Mouse (Mus musculus) kidney, postnatal 0 days (tissue): Measurements from ENCODE around the gene Olfr819. TPM values are rescaled to one million over a fixed set of nuclear protein-coding genes. Genes with fewer than 3 reads are reported as not detected.

Source experiments
- ATAC-seq: fragments of 200-750 bp; cut with Nextera tagmentation; replicated peaks from 2 replicates; pipeline ENCODE4 v1.8.0; 2017; ENCODE audit warnings: low read depth, moderate number of reproducible peaks, moderate TSS enrichment, moderate library complexity; ENCODE audit not compliant: low FRiP score
- DNase-seq: peaks from one replicate; pipeline ENCODE4 v3.0.0-alpha.2; 2016; ENCODE audit warnings: low spot score
- H3K27ac ChIP-seq: fragments of 300-500 bp; sonication (generic); 2 replicates; pipeline ENCODE4 v1.5.1; 2014; ENCODE audit warnings: mild to moderate bottlenecking
- H3K27me3 ChIP-seq: fragments of 300-500 bp; sonication (generic); 2 replicates; pipeline ENCODE4 v1.6.1; 2014; ENCODE audit warnings: low read length, mixed read lengths; ENCODE audit not compliant: insufficient read depth
- H3K36me3 ChIP-seq: fragments of 300-500 bp; sonication (generic); 2 replicates; pipeline ENCODE4 v1.6.1; 2014; ENCODE audit warnings: low read length, mixed read lengths; ENCODE audit not compliant: insufficient read depth
- H3K4me1 ChIP-seq: fragments of 300-500 bp; sonication (generic); replicated peaks from 2 replicates; pipeline ENCODE4 v1.6.1; 2014; ENCODE audit warnings: antibody characterized with exemption, low read length, mixed read lengths; ENCODE audit not compliant: insufficient read depth
- H3K4me2 ChIP-seq: fragments of 300-500 bp; sonication (generic); 2 replicates; pipeline ENCODE4 v1.6.1; 2014; ENCODE audit warnings: mild to moderate bottlenecking, low read length, moderate library complexity, mixed read lengths
- H3K4me3 ChIP-seq: fragments of 300-500 bp; sonication (generic); replicated peaks from 2 replicates; pipeline ENCODE4 v1.5.1; 2014; ENCODE audit warnings: low read depth, low read length
- H3K9ac ChIP-seq: fragments of 300-500 bp; sonication (generic); 2 replicates; pipeline ENCODE4 v1.6.1; 2014; ENCODE audit warnings: low read depth, low read length
- H3K9me3 ChIP-seq: fragments of 300-500 bp; sonication (generic); replicated peaks from 2 replicates; pipeline ENCODE4 v1.6.1; 2016; ENCODE audit warnings: low read length, inconsistent platforms, mixed read lengths
- CTCF ChIP-seq: IDR thresholded peaks from 2 replicates; pipeline ENCODE4 v1.5.1; 2016; ENCODE audit warnings: antibody characterized with exemption, low read depth, mild to moderate bottlenecking, moderate library complexity
- WGBS: fragments of 180-500 bp; shearing (Covaris S2); extraction: QIAGEN DNeasy Blood & Tissue Kit; methylation state at CpG from one replicate; pipeline ENCODE4 v1.1.7; 2014; 5-methylcytosine and 5-hydroxymethylcytosine counted together
- polyA plus RNA-seq: library from polyadenylated mRNA; unstranded; fragments of >200 nt; fragmentation: Nextera tagmentation; extraction: Ambion mirVana; gene quantifications from 2 replicates; pipeline ENCODE4 v1.2.1, GENCODE M21; 2015

The Olfr819 gene
- polyA plus RNA-seq, 1 experiment from 2014 or later = not detected

DNA sequence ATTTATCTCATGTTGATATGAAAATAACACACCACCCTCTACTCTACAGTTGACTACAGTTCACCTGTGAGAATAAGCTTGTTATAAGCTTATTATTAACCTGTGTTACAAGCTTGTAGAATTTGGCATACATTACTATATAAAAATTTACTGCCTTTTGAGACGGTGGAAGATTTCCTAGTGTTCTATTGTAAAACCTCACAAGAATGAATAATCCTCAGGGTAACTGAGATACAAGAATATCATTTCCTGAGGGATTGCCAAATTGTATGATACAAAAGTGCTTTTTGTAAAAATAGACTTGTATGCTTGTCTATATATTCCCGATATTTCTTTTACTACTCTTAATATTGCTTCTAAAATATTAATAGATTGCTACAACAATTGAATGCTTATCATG, 18.1 kb downstream of the Olfr819 start, which contains the start of gene Olfr818:
Gene Olfr818, minus strand, starts transcription at position 101 of the 400 bp plus-strand sequence.
- Histone ChIP-seq H3K36me3 (no peaks in the 10 kb centered on the region), H3K4me2 (no peak within 1 kb of the TSS), H3K9ac (no peak within 1 kb of the TSS), H3K27ac (no peak within 1 kb of the TSS), H3K27me3 (no peaks in the 10 kb centered on the region), H3K4me1 (no peaks in the 10 kb centered on the region), H3K4me3 (no peak within 1 kb of the TSS), H3K9me3 (no peaks in the 10 kb centered on the region)
- no peak for TF ChIP-seq CTCF
- WGBS = 88% methylated on average over 2 of the region's 2 CpGs
- no peak for ATAC-seq
- no peak for DNase-seq

DNA sequence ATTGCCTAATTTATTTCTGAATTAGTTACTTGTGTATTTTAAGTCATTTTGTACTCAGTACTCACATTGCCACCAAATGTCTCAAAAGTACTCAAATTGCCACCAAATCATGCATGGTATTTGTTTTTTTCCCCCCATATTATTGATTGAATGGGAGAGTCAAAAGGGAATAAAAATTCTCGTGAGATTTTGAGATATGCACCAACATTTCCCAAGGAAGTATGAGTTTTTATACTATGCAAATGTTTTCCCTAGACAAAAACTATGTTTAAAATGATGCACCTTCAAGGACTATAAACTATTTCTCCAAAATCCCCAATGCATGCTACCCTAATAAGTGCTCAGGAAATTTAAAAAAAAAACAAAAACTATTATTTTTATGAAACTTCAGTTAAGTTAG, 51.6 kb downstream of the Olfr819 start, which contains the start of gene Olfr816:
Gene Olfr816, minus strand, starts transcription at position 101 of the 400 bp plus-strand sequence.
- H3K4me1 ChIP-seq = no peaks in the 10 kb centered on the region
- H3K27ac ChIP-seq = no peak within 1 kb of the TSS
- H3K36me3 ChIP-seq = no peaks in the 10 kb centered on the region
- H3K9ac ChIP-seq = no peak within 1 kb of the TSS
- no peak for TF ChIP-seq CTCF
- H3K4me3 ChIP-seq = no peak within 1 kb of the TSS
- no peak for ATAC-seq
- no peaks in the 10 kb centered on the region for H3K27me3 ChIP-seq
- H3K9me3 ChIP-seq = no peaks in the 10 kb centered on the region
- no peak within 1 kb of the TSS for H3K4me2 ChIP-seq
- DNase-seq = no peak
- 56% methylated on average over 1 of the region's 1 CpGs for WGBS

Other genes with a start within 250 kb of the Olfr819 start
- not detected in 2 replicates for gene Olfr805, start 237.9 kb downstream of the Olfr819 start, polyA plus RNA-seq
- not detected in 2 replicates for gene Olfr806, start 225.3 kb downstream of the Olfr819 start, polyA plus RNA-seq
- not detected in 2 replicates for gene Olfr807, start 209.5 kb downstream of the Olfr819 start, polyA plus RNA-seq
- gene Olfr808, start 201.8 kb downstream of the Olfr819 start, polyA plus RNA-seq = not detected in 2 replicates
- gene Olfr809, start 192.6 kb downstream of the Olfr819 start, polyA plus RNA-seq = not detected in 2 replicates
- gene Olfr810, start 172.3 kb downstream of the Olfr819 start, polyA plus RNA-seq = not detected in 2 replicates
- not detected in 2 replicates for gene Olfr811, start 162.9 kb downstream of the Olfr819 start, polyA plus RNA-seq
- gene Olfr812, start 121.2 kb downstream of the Olfr819 start, polyA plus RNA-seq = not detected in 2 replicates
- gene Olfr813, start 111.9 kb downstream of the Olfr819 start, polyA plus RNA-seq = not detected in 2 replicates
- gene Olfr814, start 87.4 kb downstream of the Olfr819 start, polyA plus RNA-seq = not detected in 2 replicates
- not detected in 2 replicates for gene Olfr815, start 61.4 kb downstream of the Olfr819 start, polyA plus RNA-seq
- not detected in 2 replicates for gene Olfr816, start 51.7 kb downstream of the Olfr819 start, polyA plus RNA-seq
- not detected in 2 replicates for gene Olfr818, start 18.2 kb downstream of the Olfr819 start, polyA plus RNA-seq
- gene Olfr247, start 8.9 kb upstream of the Olfr819 start, polyA plus RNA-seq = not detected in 2 replicates
- not detected in 2 replicates for gene Gm10310, start 17.8 kb upstream of the Olfr819 start, polyA plus RNA-seq
- gene Olfr820, start 45.4 kb upstream of the Olfr819 start, polyA plus RNA-seq = not detected in 2 replicates
- gene Olfr821, start 63.1 kb upstream of the Olfr819 start, polyA plus RNA-seq = not detected in 2 replicates
- gene Olfr822, start 103.9 kb upstream of the Olfr819 start, polyA plus RNA-seq = not detected in 2 replicates
- gene Olfr823, start 148.1 kb upstream of the Olfr819 start, polyA plus RNA-seq = not detected in 2 replicates
- not detected in 2 replicates for gene Olfr824, start 162.7 kb upstream of the Olfr819 start, polyA plus RNA-seq
- not detected in 2 replicates for gene Olfr825, start 199.5 kb upstream of the Olfr819 start, polyA plus RNA-seq
- not detected in 2 replicates for gene Olfr826, start 216.9 kb upstream of the Olfr819 start, polyA plus RNA-seq
- not detected in 2 replicates for gene Olfr827, start 247.1 kb upstream of the Olfr819 start, polyA plus RNA-seq